Comparison of ENCODE assay signal across 7 mouse cellular contexts in genomic region chr10:21158111-21158917, GRCm38 (mm10). TPM values are rescaled to one million over a fixed set of nuclear protein-coding genes. Genes with fewer than 3 reads are reported as not detected.
DNase-seq lines count a peak whose midpoint lies in the region; ATAC-seq and TF ChIP-seq lines count a peak whose summit lies in the region.

No protein-coding gene starts in this region.

- peak overlapping the region; percentile 93 for H3K4me3 ChIP-seq in G1E (ENCODE audit: low read depth, low read length)
- peak overlapping the region; percentile 77 for H3K4me3 ChIP-seq in kidney, embryonic 15.5 days (replicated peaks)

- no peaks in the 10 kb centered on the region for H3K9me3 ChIP-seq in G1E (replicated peaks)
- no peaks in the 10 kb centered on the region for H3K9me3 ChIP-seq in kidney, embryonic 15.5 days (replicated peaks)

- whole genome bisulfite sequencing in kidney, embryonic 15.5 days, result 4% methylated on average over 19 of the region's 19 CpGs

- DNase-seq in CD4-positive, CD25-positive, alpha-beta regulatory T cell, adult 2 months (ENCODE audit: low read depth, low spot score), result peak; percentile 77
- peak; percentile 46 for DNase-seq in G1E (ENCODE audit: low spot score)
- DNase-seq in cerebellum, adult 9-11 months, result peak; percentile 20
- DNase-seq in frontal cortex, postnatal 25 days (ENCODE audit: low spot score in 2 of 2), result peak; percentile 12 to 35
- peak; percentile 41 for DNase-seq in lung, postnatal 14 days
- DNase-seq in right cerebral cortex, postnatal 4 days, result peak; percentile 52

- H3K36me3 ChIP-seq in G1E (replicated peaks), result peaks cover 52% of the 10 kb centered on the region
- no peaks in the 10 kb centered on the region for H3K36me3 ChIP-seq in kidney, embryonic 15.5 days

- no peak for ATAC-seq in G1E (ENCODE audit: extremely low read depth, insufficient number of reproducible peaks, low FRiP score, poor library complexity, severe bottlenecking)
- 0 out of 2 replicates have a peak, but pooled peaks have one; percentile 1 for ATAC-seq in kidney, embryonic 15.5 days (replicated peaks; ENCODE audit: low FRiP score)

- peaks cover 53% of the 10 kb centered on the region for H3K4me1 ChIP-seq in G1E (ENCODE audit: insufficient read depth, low read depth, low read length)
- peaks cover 31% of the 10 kb centered on the region for H3K4me1 ChIP-seq in kidney, embryonic 15.5 days

- no peaks in the 10 kb centered on the region for H3K27me3 ChIP-seq in G1E (ENCODE audit: insufficient read depth, low read length)
- H3K27me3 ChIP-seq in kidney, embryonic 15.5 days, result peaks cover 40% of the 10 kb centered on the region

- peak overlapping the region; percentile 68; the same call in 1 of the 2 replicates for H3K27ac ChIP-seq in kidney, embryonic 15.5 days

- TF ChIP-seq CTCF in G1E (IDR thresholded peaks at IDR 0.05; ENCODE audit: low read depth, low read length), result peak; percentile 33; the same call in 1 of the 2 replicates

- H3K9ac ChIP-seq in kidney, embryonic 15.5 days, result peak overlapping the region; percentile 66; the same call in 1 of the 2 replicates

- peak overlapping the region; percentile 87 for H3K4me2 ChIP-seq in kidney, embryonic 15.5 days

RNA-seq across cellular contexts. Expression of gene Myb, which starts 2.5 kb away (rescaled TPM):
- total RNA-seq in G1E (2014; fragmentation: Nextera tagmentation) (399 and 427 TPM in 2 replicates), G1E (2017) (258 and 268 TPM in 2 replicates)
- polyA plus RNA-seq in G1E (2012), result 40.0 and 49.3 TPM in 2 replicates
- 5.2 and 5.5 TPM in 2 replicates for polyA plus RNA-seq in kidney, embryonic 15.5 days (2015; fragmentation: Nextera tagmentation; extraction: Ambion mirVana)

Comparison
In these comparisons a context has a peak if more than half of its experiments do, and no peak if none do; other contexts are left out.
1. DNase-seq: peak in every context shown above with its lines; median percentile 77 in CD4-positive, CD25-positive, alpha-beta regulatory T cell, adult 2 months; 52 in right cerebral cortex, postnatal 4 days; 46 in G1E; 41 in lung, postnatal 14 days; 24 in frontal cortex, postnatal 25 days; 20 in cerebellum, adult 9-11 months.